Mouse (Mus musculus): ENCODE data around the gene Nrp1. TPM values are rescaled to one million over a fixed set of nuclear protein-coding genes. Genes with fewer than 3 reads are reported as not detected.

Gene Nrp1
- total RNA-seq, 2 experiments from 2014 or later: 96.2 to 111 TPM

GRCm38 (mm10) chr8:128541355-128542090, 183.1 kb downstream of the Nrp1 start:
- DNase-seq (ENCODE audit: extremely low spot score in 1 of 2, low spot score in 1 of 2): no peak

GRCm38 (mm10) chr8:128544128-128544846, 185.9 kb downstream of the Nrp1 start:
- no peak for DNase-seq (ENCODE audit: extremely low spot score in 1 of 2, low spot score in 1 of 2)

- no peak for DNase-seq (ENCODE audit: extremely low spot score in 1 of 2, low spot score in 1 of 2)
These were observed 187.9 kb downstream of the Nrp1 start for GRCm38 (mm10) chr8:128546287-128546686.

GRCm38 (mm10) chr8:128547361-128547760, 189.0 kb downstream of the Nrp1 start:
- no peak for DNase-seq (ENCODE audit: extremely low spot score in 1 of 2, low spot score in 1 of 2)

- DNase-seq (ENCODE audit: extremely low spot score in 1 of 2, low spot score in 1 of 2): no peak
These were observed 191.3 kb downstream of the Nrp1 start for GRCm38 (mm10) chr8:128549738-128550137.

GRCm38 (mm10) chr8:128551421-128552139, 193.2 kb downstream of the Nrp1 start:
- peak; percentile 58 to 83 for DNase-seq (ENCODE audit: extremely low spot score in 1 of 2, low spot score in 1 of 2)

Small RNA genes lying within 50 kb of the gene (microRNA-seq; reads per million reads assigned to microRNA genes)
- 0.20 to 0.74 reads per million in 2 experiments for gene Mir1903

Measured in layer of hippocampus, postnatal 25 days (tissue).